Mouse (Mus musculus) limb, embryonic 12.5 days (tissue): ENCODE measurements at regions not wholly inside any gene's neighbourhood (a gene's known extent, or its start where the extent isn't known, plus 50 kb on each side); places are given as distances from the start of the nearest gene placed in this dataset.

Experiments used
- ATAC-seq: fragments of 200-750 bp; cut with Nextera tagmentation; 2 replicates; pipeline ENCODE4 v1.8.0; 2017; ENCODE audit warnings: low read depth, moderate TSS enrichment; ENCODE audit not compliant: insufficient number of reproducible peaks, insufficient read depth, low FRiP score, low TSS enrichment
- H3K27ac ChIP-seq: fragments of 300-500 bp; sonication (generic); 2 replicates; pipeline ENCODE4 v1.5.1; 2016; ENCODE audit warnings: mild to moderate bottlenecking, moderate library complexity
- H3K27me3 ChIP-seq: fragments of 300-500 bp; sonication (generic); 2 replicates; pipeline ENCODE4 v1.6.1; 2016; ENCODE audit warnings: mild to moderate bottlenecking, moderate library complexity
- H3K36me3 ChIP-seq: fragments of 300-500 bp; sonication (generic); 2 replicates; pipeline ENCODE4 v1.6.1; 2016; ENCODE audit warnings: mild to moderate bottlenecking, moderate library complexity
- H3K4me1 ChIP-seq: fragments of 300-500 bp; sonication (generic); replicated peaks from 2 replicates; pipeline ENCODE4 v1.6.1; 2016
- H3K4me2 ChIP-seq: fragments of 300-500 bp; sonication (generic); 2 replicates; pipeline ENCODE4 v1.6.1; 2016; ENCODE audit warnings: mild to moderate bottlenecking, moderate library complexity
- H3K4me3 ChIP-seq: fragments of 300-500 bp; sonication (generic); replicated peaks from 2 replicates; pipeline ENCODE4 v1.5.1; 2016; ENCODE audit warnings: mild to moderate bottlenecking
- H3K9ac ChIP-seq: fragments of 300-500 bp; sonication (generic); replicated peaks from 2 replicates; pipeline ENCODE4 v1.6.1; 2016; ENCODE audit warnings: mild to moderate bottlenecking, moderate library complexity
- H3K9me3 ChIP-seq: fragments of 300-500 bp; sonication (generic); 2 replicates; pipeline ENCODE4 v1.6.1; 2016; ENCODE audit warnings: mild to moderate bottlenecking, moderate library complexity
- WGBS: fragments of 180-500 bp; shearing (Covaris S2); methylation state at CpG from one replicate; pipeline ENCODE4 v1.1.7; 2016; 5-methylcytosine and 5-hydroxymethylcytosine counted together

- no peak for ATAC-seq
- H3K9me3 ChIP-seq = no peaks in the 10 kb centered on the region
- H3K36me3 ChIP-seq = no peaks in the 10 kb centered on the region
- no peaks in the 10 kb centered on the region for H3K4me1 ChIP-seq
- H3K27ac ChIP-seq = no peak overlapping the region
- H3K27me3 ChIP-seq = no peaks in the 10 kb centered on the region
- H3K4me2 ChIP-seq = no peak overlapping the region
- 74% methylated on average over 6 of the region's 6 CpGs for WGBS
- no peak overlapping the region for H3K4me3 ChIP-seq
- no peak overlapping the region for H3K9ac ChIP-seq
These were observed 215.8 kb upstream of the Shh start for GRCm38 (mm10) chr5:28682821-28683220.

- no peak for ATAC-seq
- Histone ChIP-seq H3K27ac (no peak overlapping the region), H3K9me3 (no peaks in the 10 kb centered on the region), H3K27me3 (no peaks in the 10 kb centered on the region), H3K4me1 (no peaks in the 10 kb centered on the region), H3K4me2 (no peak overlapping the region), H3K9ac (no peak overlapping the region), H3K36me3 (no peaks in the 10 kb centered on the region), H3K4me3 (no peak overlapping the region)
- 93% methylated on average over 1 of the region's 1 CpGs for WGBS
These were observed 213.3 kb upstream of the Shh start for GRCm38 (mm10) chr5:28680311-28680710.

GRCm38 (mm10) chr5:28679761-28680160 is 212.7 kb upstream of the Shh start:
- Histone ChIP-seq H3K4me1 (no peaks in the 10 kb centered on the region), H3K27ac (no peak overlapping the region), H3K36me3 (no peaks in the 10 kb centered on the region), H3K9ac (no peak overlapping the region), H3K4me3 (no peak overlapping the region), H3K27me3 (no peaks in the 10 kb centered on the region), H3K9me3 (no peaks in the 10 kb centered on the region), H3K4me2 (no peak overlapping the region)
- ATAC-seq = no peak
- WGBS = 93% methylated on average over 1 of the region's 1 CpGs

- Histone ChIP-seq H3K27ac (no peak overlapping the region), H3K27me3 (no peaks in the 10 kb centered on the region), H3K9ac (no peak overlapping the region), H3K4me3 (no peak overlapping the region), H3K4me2 (no peak overlapping the region), H3K9me3 (no peaks in the 10 kb centered on the region), H3K4me1 (no peaks in the 10 kb centered on the region), H3K36me3 (no peaks in the 10 kb centered on the region)
- WGBS = 77% methylated on average over 4 of the region's 4 CpGs
- ATAC-seq = no peak
These were observed 163.1 kb upstream of the Shh start for GRCm38 (mm10) chr5:28630186-28630585.

- no peaks in the 10 kb centered on the region for H3K36me3 ChIP-seq
- H3K9me3 ChIP-seq = no peaks in the 10 kb centered on the region
- no peak for ATAC-seq
- H3K27me3 ChIP-seq = no peaks in the 10 kb centered on the region
- no peaks in the 10 kb centered on the region for H3K4me1 ChIP-seq
- H3K9ac ChIP-seq = no peak overlapping the region
- no peak overlapping the region for H3K27ac ChIP-seq
- no peak overlapping the region for H3K4me2 ChIP-seq
- 90% methylated on average over 3 of the region's 3 CpGs for WGBS
- no peak overlapping the region for H3K4me3 ChIP-seq
These were observed 144.8 kb upstream of the Shh start for GRCm38 (mm10) chr5:28611885-28612284.

GRCm38 (mm10) chr5:28596537-28597314 is 129.7 kb upstream of the Shh start:
- no peaks in the 10 kb centered on the region for H3K27me3 ChIP-seq
- H3K4me2 ChIP-seq = no peak overlapping the region
- H3K9me3 ChIP-seq = no peaks in the 10 kb centered on the region
- no peaks in the 10 kb centered on the region for H3K4me1 ChIP-seq
- H3K4me3 ChIP-seq = no peak overlapping the region
- no peaks in the 10 kb centered on the region for H3K36me3 ChIP-seq
- WGBS = 38% methylated on average over 1 of the region's 1 CpGs
- no peak overlapping the region for H3K27ac ChIP-seq
- ATAC-seq = no peak
- H3K9ac ChIP-seq = no peak overlapping the region

GRCm38 (mm10) chr5:28571347-28571998 is 104.4 kb upstream of the Shh start:
- no peaks in the 10 kb centered on the region for H3K4me1 ChIP-seq
- no peak overlapping the region for H3K27ac ChIP-seq
- no peak overlapping the region for H3K4me3 ChIP-seq
- no peaks in the 10 kb centered on the region for H3K27me3 ChIP-seq
- no peak overlapping the region for H3K9ac ChIP-seq
- no peaks in the 10 kb centered on the region for H3K9me3 ChIP-seq
- H3K36me3 ChIP-seq = no peaks in the 10 kb centered on the region
- ATAC-seq = no peak
- no peak overlapping the region for H3K4me2 ChIP-seq
- WGBS = 86% methylated on average over 5 of the region's 5 CpGs

- Histone ChIP-seq H3K27me3 (no peaks in the 10 kb centered on the region), H3K4me1 (no peaks in the 10 kb centered on the region)
- ATAC-seq = no peak
These were observed 101.4 kb upstream of the Shh start for GRCm38 (mm10) chr5:28568417-28568816.

GRCm38 (mm10) chr5:28567341-28567905 is 100.4 kb upstream of the Shh start:
- H3K27me3 ChIP-seq = no peaks in the 10 kb centered on the region
- H3K9ac ChIP-seq = no peak overlapping the region
- no peak for ATAC-seq
- no peak overlapping the region for H3K27ac ChIP-seq
- H3K9me3 ChIP-seq = no peaks in the 10 kb centered on the region
- H3K36me3 ChIP-seq = no peaks in the 10 kb centered on the region
- no peak overlapping the region for H3K4me2 ChIP-seq
- no peak overlapping the region for H3K4me3 ChIP-seq
- H3K4me1 ChIP-seq = no peaks in the 10 kb centered on the region
- 85% methylated on average over 5 of the region's 5 CpGs for WGBS

More at GRCm38 (mm10) chr5:28568417-28568816, 101.4 kb upstream of the Shh start:
- Histone ChIP-seq H3K36me3 (no peaks in the 10 kb centered on the region), H3K4me3 (no peak overlapping the region), H3K9ac (no peak overlapping the region), H3K9me3 (no peaks in the 10 kb centered on the region), H3K4me2 (no peak overlapping the region), H3K27ac (no peak overlapping the region)

- no peak for ATAC-seq
- H3K36me3 ChIP-seq = no peaks in the 10 kb centered on the region
- H3K4me1 ChIP-seq = no peaks in the 10 kb centered on the region
- WGBS = 42% methylated on average over 3 of the region's 3 CpGs
- H3K4me2 ChIP-seq = no peak overlapping the region
- H3K27ac ChIP-seq = no peak overlapping the region
- H3K9ac ChIP-seq = no peak overlapping the region
- H3K4me3 ChIP-seq = no peak overlapping the region
- H3K9me3 ChIP-seq = no peaks in the 10 kb centered on the region
- H3K27me3 ChIP-seq = no peaks in the 10 kb centered on the region
These were observed 96.3 kb upstream of the Shh start for GRCm38 (mm10) chr5:28563401-28563800.

GRCm38 (mm10) chr5:28562917-28563316 is 95.9 kb upstream of the Shh start:
- 62% methylated on average over 1 of the region's 1 CpGs for WGBS
- ATAC-seq = no peak

More at GRCm38 (mm10) chr5:28562917-28563316, 95.9 kb upstream of the Shh start:
- H3K36me3 ChIP-seq = no peaks in the 10 kb centered on the region
- H3K27me3 ChIP-seq = no peaks in the 10 kb centered on the region
- no peaks in the 10 kb centered on the region for H3K4me1 ChIP-seq
- H3K4me3 ChIP-seq = no peak overlapping the region
- H3K4me2 ChIP-seq = no peak overlapping the region
- no peak overlapping the region for H3K27ac ChIP-seq
- H3K9ac ChIP-seq = no peak overlapping the region
- no peaks in the 10 kb centered on the region for H3K9me3 ChIP-seq
